Mouse (Mus musculus): ENCODE data around the gene Pla2g4b. TPM values are rescaled to one million over a fixed set of nuclear protein-coding genes. Genes with fewer than 3 reads are reported as not detected.

Gene Pla2g4b
- total RNA-seq (2021), result 1 to 10 TPM; 1.7 to 2.8 TPM

- no peak for DNase-seq (ENCODE audit: low spot score)
- intact Hi-C loops (cut with DNase I), result no loop called here
Observed at GRCm38 (mm10) chr2:120032726-120033467, at the start of gene Pla2g4b. Pla2g4b (plus strand) TSS chr2:120033417.

DNA sequence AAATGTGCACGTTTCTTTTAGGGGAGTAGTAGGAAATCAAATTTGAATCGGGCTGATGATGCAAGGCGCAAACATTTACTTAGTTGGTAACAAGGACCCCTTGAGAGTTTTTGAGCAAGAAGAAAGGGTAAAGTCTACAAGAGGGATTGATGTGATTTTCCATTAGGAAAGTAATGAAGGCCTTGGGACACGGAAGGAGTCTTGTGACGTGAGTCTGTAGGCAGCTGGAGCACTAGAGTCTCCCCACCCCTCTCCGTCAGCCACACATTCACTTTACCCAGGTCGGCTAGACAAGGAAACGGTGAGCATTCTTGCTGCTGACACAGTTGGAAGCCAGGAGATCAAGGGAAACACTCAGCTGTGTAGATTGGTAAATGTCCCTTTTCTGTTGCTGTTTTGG is 47.3 kb upstream of the Pla2g4b start:
- intact Hi-C loops (cut with DNase I), result no loop called here
- DNase-seq (ENCODE audit: low spot score), result no peak

GRCm38 (mm10) chr2:119986369-119986768 is 46.8 kb upstream of the Pla2g4b start:
- intact Hi-C loops (cut with DNase I), result no loop called here
- no peak for DNase-seq (ENCODE audit: low spot score)

- intact Hi-C loops (cut with DNase I), result no loop called here
- no peak for DNase-seq (ENCODE audit: low spot score)
Observed at GRCm38 (mm10) chr2:119987441-119987840, 45.8 kb upstream of the Pla2g4b start.

DNA sequence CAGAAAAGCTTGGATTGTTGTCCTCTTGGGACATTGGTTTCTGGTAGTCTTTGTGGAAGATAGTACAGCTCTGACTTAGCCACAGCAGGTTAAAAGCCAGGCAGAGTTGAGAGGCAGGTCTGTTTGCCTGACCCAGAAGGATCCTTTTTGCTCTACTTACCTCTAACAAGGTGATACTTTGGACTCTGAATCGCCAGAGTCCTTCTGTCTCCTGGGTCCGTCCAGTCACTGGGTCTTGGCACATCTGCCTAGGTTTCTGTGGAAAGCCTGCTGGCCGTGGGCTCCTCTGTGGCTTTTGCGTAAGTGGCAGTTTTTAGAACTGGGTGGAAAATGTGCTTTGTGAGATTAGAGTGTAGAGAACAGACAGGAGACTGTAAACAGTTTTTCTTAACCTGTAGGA is 44.3 kb upstream of the Pla2g4b start:
- intact Hi-C loops (cut with DNase I), result no loop called here
- no peak for DNase-seq (ENCODE audit: low spot score)

DNA sequence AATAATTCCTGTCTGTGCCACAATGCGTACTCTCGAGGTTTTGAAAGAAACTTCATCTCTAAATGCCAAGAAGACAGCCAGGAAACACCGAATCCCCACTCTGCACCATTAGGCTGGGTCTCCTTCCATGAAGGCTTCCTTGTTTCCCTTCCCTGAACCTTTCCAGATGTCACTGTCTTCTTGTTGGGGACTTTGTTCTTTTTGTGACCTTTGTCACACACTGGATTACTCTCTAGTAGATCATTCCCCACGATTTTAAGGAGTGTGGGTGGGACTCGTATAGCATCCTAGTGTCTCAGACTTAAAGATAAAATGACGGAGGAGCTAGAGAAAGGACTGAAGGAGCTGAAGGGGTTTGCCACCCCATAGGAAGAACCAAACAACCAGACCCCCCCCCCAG is 42.3 kb upstream of the Pla2g4b start:
- intact Hi-C loops (cut with DNase I), result no loop called here
- no peak for DNase-seq (ENCODE audit: low spot score)

- intact Hi-C loops (cut with DNase I), result no loop called here
- DNase-seq (ENCODE audit: low spot score), result no peak
Observed at GRCm38 (mm10) chr2:119992349-119992748, 40.9 kb upstream of the Pla2g4b start.

DNA sequence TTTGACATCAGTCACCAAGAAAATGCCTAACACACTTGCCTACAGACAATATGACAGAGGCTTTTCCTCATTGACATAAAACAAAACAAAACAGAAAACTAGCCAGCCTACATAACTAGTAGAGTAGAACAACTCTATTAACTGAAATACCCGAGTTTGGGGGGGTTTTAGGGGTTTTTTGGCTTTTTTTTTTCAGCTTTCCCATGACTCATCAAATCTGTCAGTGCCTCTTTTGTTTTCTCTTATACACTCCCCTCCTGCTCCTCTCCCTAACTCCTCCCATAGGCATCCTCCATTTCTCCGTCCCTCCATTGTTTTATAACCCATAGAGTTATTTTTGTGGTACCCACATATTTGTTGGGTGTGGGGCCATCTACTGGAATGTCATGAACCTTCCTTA is 39.7 kb upstream of the Pla2g4b start:
- intact Hi-C loops (cut with DNase I), result no loop called here

GRCm38 (mm10) chr2:119994839-119995238 is 38.4 kb upstream of the Pla2g4b start:
- intact Hi-C loops (cut with DNase I), result no loop called here
- no peak for DNase-seq (ENCODE audit: low spot score)

More for the DNA sequence above, 39.7 kb upstream of the Pla2g4b start:
- no peak for DNase-seq (ENCODE audit: low spot score)

- intact Hi-C loops (cut with DNase I), result no loop called here
- DNase-seq (ENCODE audit: low spot score), result peak; percentile 13
Observed at GRCm38 (mm10) chr2:119995391-119996281, 37.6 kb upstream of the Pla2g4b start.

- no peak for DNase-seq (ENCODE audit: low spot score)
- intact Hi-C loops (cut with DNase I), result no loop called here
Observed at GRCm38 (mm10) chr2:119997354-119997753, 35.9 kb upstream of the Pla2g4b start.

- no peak for DNase-seq (ENCODE audit: low spot score)
- intact Hi-C loops (cut with DNase I), result no loop called here
Observed at GRCm38 (mm10) chr2:119999731-120000130, 33.5 kb upstream of the Pla2g4b start.

- intact Hi-C loops (cut with DNase I), result no loop called here
- no peak for DNase-seq (ENCODE audit: low spot score)
Observed at GRCm38 (mm10) chr2:120000882-120001584, 32.2 kb upstream of the Pla2g4b start.

GRCm38 (mm10) chr2:120001956-120002355 is 31.3 kb upstream of the Pla2g4b start:
- DNase-seq (ENCODE audit: low spot score), result no peak
- intact Hi-C loops (cut with DNase I), result no loop called here

DNA sequence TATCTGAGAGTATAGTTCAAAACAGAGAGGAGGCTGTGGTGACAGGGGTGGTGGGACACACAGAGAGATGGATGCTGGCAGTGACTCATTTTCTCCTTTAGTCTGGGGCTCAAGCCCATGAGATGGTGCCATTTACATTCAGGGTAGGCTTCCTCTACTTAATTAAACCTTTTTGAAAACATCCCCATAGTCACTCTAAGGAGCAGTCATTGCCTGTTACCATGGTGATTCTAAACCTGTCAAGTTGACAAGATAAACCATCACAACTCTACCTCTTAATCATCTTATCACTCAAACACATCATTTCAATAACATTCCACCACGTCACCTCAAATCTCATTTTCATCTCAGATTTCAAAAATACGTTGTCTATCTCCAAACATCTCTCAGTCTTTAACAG is 29.2 kb upstream of the Pla2g4b start:
- no peak for DNase-seq (ENCODE audit: low spot score)
- intact Hi-C loops (cut with DNase I), result no loop called here

GRCm38 (mm10) chr2:120006696-120007095 is 26.5 kb upstream of the Pla2g4b start:
- intact Hi-C loops (cut with DNase I), result no loop called here
- no peak for DNase-seq (ENCODE audit: low spot score)

DNA sequence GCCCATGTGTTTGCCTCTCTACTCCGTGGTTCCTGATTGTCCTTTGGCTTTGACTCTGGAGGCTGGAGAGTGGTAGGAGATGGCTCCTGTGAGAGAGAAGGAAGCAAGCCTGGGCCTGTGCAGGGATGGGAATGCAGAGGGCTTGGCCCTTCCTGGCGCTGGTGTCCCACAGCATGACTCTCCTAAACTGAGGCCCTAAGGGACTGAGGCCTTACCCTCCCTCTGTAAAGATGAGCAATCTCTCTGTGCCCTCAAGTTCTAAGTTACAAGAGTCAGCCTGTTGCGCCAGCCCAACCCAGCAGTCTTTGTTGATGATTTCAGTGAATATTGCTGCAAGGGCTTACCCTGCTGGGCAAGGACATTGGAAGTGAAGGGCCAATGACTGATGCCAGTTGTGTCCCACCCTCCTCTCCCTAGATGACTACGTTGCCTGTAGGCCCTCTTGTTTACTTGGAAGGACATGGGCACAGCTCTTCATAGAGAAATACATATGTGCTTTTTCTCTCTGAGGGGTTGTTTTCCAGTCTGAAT is 25.5 kb upstream of the Pla2g4b start:
- intact Hi-C loops (cut with DNase I), result no loop called here

DNA sequence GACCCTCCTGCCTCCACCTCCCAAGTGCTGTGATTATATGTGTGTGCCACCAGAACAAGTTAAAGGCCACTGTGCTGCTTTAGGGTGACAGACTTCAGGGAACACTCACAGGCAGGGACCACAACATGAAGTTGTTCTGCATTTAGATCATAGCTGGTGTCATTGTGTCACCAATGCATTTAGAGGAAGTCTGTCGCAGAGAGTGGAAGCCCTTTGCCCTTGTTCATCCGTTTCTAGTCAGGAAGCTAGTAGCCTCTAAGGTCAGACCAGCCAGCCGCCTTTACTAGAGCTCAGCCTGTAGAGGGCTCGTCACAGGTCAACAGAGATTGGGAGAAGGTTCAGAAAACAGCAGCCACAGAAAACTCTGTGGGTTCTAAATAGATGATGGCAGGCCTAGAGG is 24.5 kb upstream of the Pla2g4b start:
- no peak for DNase-seq (ENCODE audit: low spot score)

More for the DNA sequence above, 25.5 kb upstream of the Pla2g4b start:
- DNase-seq (ENCODE audit: low spot score), result no peak

DNA sequence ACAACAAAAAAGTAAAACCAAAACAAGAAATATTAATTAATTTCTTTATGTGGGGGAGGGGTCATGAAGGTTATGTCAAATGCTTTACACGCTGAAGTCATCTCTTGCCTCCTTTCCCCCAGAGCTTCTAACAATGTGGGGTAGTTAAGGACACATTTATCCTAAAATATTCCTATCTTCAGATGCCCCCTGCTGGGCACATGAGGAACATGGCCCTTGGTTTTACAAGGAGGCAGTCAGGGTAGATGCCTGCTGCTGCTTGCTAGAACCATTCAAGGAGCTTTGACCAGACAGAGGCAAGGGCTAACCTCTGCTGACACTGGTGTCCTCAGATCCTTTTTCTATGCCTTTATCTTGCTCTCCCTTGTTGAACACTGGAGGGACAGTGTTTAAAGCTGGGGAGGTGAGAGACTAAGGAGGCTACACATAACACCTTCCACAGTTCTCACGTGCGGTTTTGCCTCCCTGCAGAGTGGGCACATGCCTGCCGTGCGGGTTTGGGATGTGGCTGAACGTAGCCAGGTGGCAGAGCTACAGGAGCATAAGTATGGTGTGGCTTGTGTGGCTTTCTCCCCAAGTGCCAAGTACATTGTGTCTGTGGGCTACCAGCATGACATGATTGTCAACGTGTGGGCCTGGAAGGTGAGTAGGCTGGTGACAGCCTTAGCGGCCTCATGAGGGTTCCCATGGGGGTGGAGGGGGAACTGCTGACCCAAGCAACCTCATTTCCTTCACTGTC is 21.6 kb upstream of the Pla2g4b start:
- intact Hi-C loops (cut with DNase I), result loop anchor here (1.0 kb wide), 1 partner anchor 41 kb away; no protein-coding TSS in a partner anchor
- DNase-seq (ENCODE audit: low spot score), result peak; percentile 40

More for the DNA sequence above, 24.5 kb upstream of the Pla2g4b start:
- intact Hi-C loops (cut with DNase I), result no loop called here

Data from heart, postnatal 25 days (tissue).